Mouse (Mus musculus) liver, postnatal 0 days (tissue): ENCODE results near the gene Gm28051.

Source experiments
- CTCF ChIP-seq: sonication (generic); IDR thresholded peaks from 2 replicates; pipeline ENCODE4 v1.5.1; 2016; ENCODE audit warnings: antibody characterized with exemption, low read depth
- EP300 ChIP-seq: IDR thresholded peaks from 2 replicates; pipeline ENCODE4 v1.6.1; 2016; ENCODE audit warnings: antibody characterized with exemption, low read depth, mild to moderate bottlenecking

GRCm38 (mm10) chr12:102683438-102683837 is 74.1 kb downstream of the Gm28051 start:
- TF ChIP-seq CTCF (no peak), EP300 (no peak)
